Mouse (Mus musculus) heart, embryonic 16.5 days (tissue): ENCODE measurements around the gene Pip4k2b. TPM values are rescaled to one million over a fixed set of nuclear protein-coding genes. Genes with fewer than 3 reads are reported as not detected.
"Not testable (repeated sequence)": the region's sequence is repeated elsewhere in the genome, so short reads cannot be mapped to it uniquely, and the experiment has no call there.

Experiments
- ATAC-seq: fragments of 200-750 bp; cut with Nextera tagmentation; replicated peaks from 2 replicates; pipeline ENCODE4 v1.8.0; 2017; ENCODE audit warnings: moderate number of reproducible peaks; ENCODE audit not compliant: insufficient read depth, low FRiP score; ENCODE audit errors: extremely low read depth
- H3K27ac ChIP-seq: fragments of 300-500 bp; sonication (generic); 2 replicates; pipeline ENCODE4 v1.5.1; 2014; ENCODE audit warnings: mild to moderate bottlenecking, low read length, control low read depth, moderate library complexity
- H3K27me3 ChIP-seq: fragments of 300-500 bp; sonication (generic); 2 replicates; pipeline ENCODE4 v1.6.1; 2014; ENCODE audit warnings: low read length, mixed read lengths; ENCODE audit not compliant: control insufficient read depth, insufficient read depth
- H3K36me3 ChIP-seq: fragments of 300-500 bp; sonication (generic); 2 replicates; pipeline ENCODE4 v1.6.1; 2014; ENCODE audit not compliant: control insufficient read depth, insufficient read depth
- H3K4me1 ChIP-seq: fragments of 300-500 bp; sonication (generic); 2 replicates; pipeline ENCODE4 v1.6.1; 2014; ENCODE audit warnings: low read length, mixed read lengths; ENCODE audit not compliant: control insufficient read depth, insufficient read depth
- H3K4me2 ChIP-seq: fragments of 300-500 bp; sonication (generic); 2 replicates; pipeline ENCODE4 v1.6.1; 2014; ENCODE audit warnings: low read depth, mild to moderate bottlenecking, control low read depth, low read length
- H3K4me3 ChIP-seq: fragments of 300-500 bp; sonication (generic); 2 replicates; pipeline ENCODE4 v1.5.1; 2014; ENCODE audit warnings: mild to moderate bottlenecking, control low read depth, low read length
- H3K9ac ChIP-seq: fragments of 300-500 bp; sonication (generic); 2 replicates; pipeline ENCODE4 v1.6.1; 2014; ENCODE audit warnings: low read length, control low read depth
- H3K9me3 ChIP-seq: fragments of 300-500 bp; sonication (generic); replicated peaks from 2 replicates; pipeline ENCODE4 v1.6.1; 2016; ENCODE audit warnings: low read length; ENCODE audit not compliant: control insufficient read depth
- WGBS: fragments of 180-500 bp; shearing (Covaris S2); extraction: QIAGEN DNeasy Blood & Tissue Kit; methylation state at CpG from one replicate; pipeline ENCODE4 v1.1.7; 2014; 5-methylcytosine and 5-hydroxymethylcytosine counted together
- polyA plus RNA-seq: library from polyadenylated mRNA; unstranded; fragments of >200 nt; fragmentation: Nextera tagmentation; extraction: Ambion mirVana; gene quantifications from 2 replicates; pipeline ENCODE4 v1.2.1, GENCODE M21; 2015

The Pip4k2b gene
- 0.81 and 1.1 TPM in 2 replicates for polyA plus RNA-seq

DNA sequence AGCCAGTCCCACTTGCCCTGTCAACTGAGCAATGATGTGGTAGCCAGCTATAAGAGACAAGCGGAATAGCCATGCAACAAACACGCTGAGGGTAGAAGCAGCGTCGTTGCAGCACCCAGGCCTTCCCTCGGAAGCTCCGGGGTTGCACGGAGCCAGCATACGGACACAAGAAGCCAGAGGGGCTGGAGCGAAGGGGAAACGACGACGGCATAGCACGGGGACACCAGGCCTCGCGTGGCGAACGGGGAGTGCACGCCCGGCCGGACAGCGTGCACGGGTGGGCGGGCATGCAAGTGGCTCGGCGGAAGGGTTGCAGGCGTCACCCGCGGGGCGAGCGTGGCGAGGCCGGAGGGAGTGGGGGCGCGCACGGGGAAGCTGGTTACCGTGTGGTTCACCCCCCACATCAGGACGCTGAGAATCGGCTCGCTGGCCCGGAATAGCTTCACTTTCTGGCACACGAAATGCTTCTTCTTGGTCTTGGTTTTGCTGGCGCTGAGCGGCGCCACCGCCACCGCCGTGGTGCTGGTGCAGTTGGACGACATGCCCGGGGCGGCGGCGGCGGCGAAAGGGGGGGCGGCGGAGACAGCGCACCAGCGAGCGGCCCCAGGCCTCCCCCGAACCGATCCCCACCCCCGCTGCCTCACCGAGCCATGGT lies at the start of gene Pip4k2b:
Gene Pip4k2b, minus strand, starts transcription at position 642 of the 655 bp plus-strand sequence.
- Histone ChIP-seq H3K4me1 (peaks cover 20% of the 10 kb centered on the region), H3K27me3 (no peaks in the 10 kb centered on the region), H3K36me3 (peaks cover 15% of the 10 kb centered on the region), H3K4me2 (peak within 1 kb of the TSS; percentile 85), H3K27ac (peak within 1 kb of the TSS; percentile 97), H3K4me3 (peak within 1 kb of the TSS; percentile 85), H3K9ac (peak within 1 kb of the TSS; percentile 92), H3K9me3 (0 out of 2 replicates have a peak, but pooled peaks cover under 1% of the 10 kb centered on the region)
- ATAC-seq = peak; percentile 30
- 1% methylated on average over 58 of the region's 63 CpGs for WGBS

DNA sequence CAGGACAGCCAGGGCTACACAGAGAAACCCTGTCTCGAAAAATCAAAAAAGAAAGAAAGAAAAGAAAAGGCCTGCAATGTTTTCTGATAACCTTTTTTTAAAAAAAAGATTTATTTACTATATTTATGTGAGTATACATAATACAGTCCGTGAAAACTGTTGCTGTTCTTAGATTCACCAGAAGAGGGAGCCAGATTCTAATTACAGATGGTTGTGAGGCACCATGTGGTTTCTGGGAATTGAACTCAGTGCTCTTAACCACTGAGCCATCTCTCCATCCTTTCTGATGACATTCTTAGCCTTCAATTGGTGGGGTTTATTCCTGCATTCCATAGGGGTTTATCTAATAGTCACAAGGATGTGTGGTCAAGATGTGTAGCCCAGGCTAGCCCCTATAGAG lies 48.7 kb upstream of the Pip4k2b start:
- Histone ChIP-seq H3K4me1 (0 out of 2 replicates have a peak, but pooled peaks cover under 1% of the 10 kb centered on the region), H3K27me3 (no peaks in the 10 kb centered on the region), H3K9me3 (no peaks in the 10 kb centered on the region; the same call in 1 of the 2 replicates), H3K4me3 (no peak overlapping the region), H3K27ac (no peak overlapping the region), H3K9ac (no peak overlapping the region), H3K4me2 (no peak overlapping the region), H3K36me3 (no peaks in the 10 kb centered on the region)
- 9% methylated on average over 2 of the region's 2 CpGs for WGBS
- no peak for ATAC-seq

DNA sequence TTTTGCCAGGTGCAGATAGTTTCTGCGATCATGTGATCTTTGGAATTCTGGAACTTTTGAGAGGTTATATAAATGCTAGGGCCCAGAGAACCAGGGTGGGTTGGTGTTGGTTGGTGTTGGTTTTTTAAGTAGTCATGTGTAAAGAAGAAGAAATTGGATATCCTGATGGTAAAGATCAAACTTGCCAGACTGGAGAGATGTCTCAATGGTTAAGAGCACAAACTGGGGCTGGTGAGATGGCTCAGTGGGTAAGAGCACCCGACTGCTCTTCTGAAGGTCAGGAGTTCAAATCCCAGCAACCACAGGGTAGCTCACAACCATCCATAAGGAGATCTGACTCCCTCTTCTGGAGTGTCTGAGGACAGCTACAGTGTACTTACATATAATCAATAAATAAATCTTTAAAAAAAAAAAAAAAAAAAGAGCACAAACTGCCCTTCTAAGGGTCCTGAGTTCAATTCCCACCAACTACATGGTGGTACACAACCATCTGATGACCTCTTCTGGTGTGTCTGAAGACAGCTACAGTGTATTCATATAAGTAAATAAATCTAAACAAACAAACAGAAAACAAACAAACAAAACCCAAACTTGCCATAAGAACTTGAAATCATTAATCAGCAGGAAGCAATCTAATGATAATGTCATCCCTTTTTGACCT lies 46.4 kb upstream of the Pip4k2b start:
- not testable (repeated sequence) for H3K9ac ChIP-seq, H3K36me3 ChIP-seq, H3K27me3 ChIP-seq, H3K4me2 ChIP-seq, H3K4me1 ChIP-seq, H3K9me3 ChIP-seq, H3K4me3 ChIP-seq, H3K27ac ChIP-seq, ATAC-seq
- 75% methylated on average over 2 of the region's 2 CpGs for WGBS

DNA sequence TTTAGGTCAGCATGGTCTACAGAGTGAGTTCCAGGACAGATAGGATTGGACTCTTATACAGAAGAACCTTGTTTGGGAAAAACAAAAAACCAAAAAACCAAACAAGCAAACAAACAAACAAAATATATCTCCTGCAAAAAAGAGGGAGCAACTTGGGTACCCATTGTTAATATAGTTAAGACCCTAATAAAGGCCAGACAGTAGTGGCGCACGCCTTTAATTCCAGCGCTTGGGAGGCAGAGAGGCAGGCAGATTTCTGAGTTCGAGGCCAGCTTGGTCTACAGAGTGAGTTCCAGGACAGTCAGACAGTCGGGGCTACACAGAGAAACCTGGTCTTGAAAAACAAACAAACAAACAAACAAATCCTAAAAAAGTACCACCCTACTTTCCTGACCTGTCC lies 45.2 kb upstream of the Pip4k2b start:
- Histone ChIP-seq H3K9ac (no peak overlapping the region), H3K9me3 (no peaks in the 10 kb centered on the region; the same call in 1 of the 2 replicates), H3K4me1 (no peaks in the 10 kb centered on the region), H3K27me3 (no peaks in the 10 kb centered on the region), H3K4me2 (no peak overlapping the region), H3K27ac (no peak overlapping the region), H3K36me3 (no peaks in the 10 kb centered on the region), H3K4me3 (no peak overlapping the region)
- WGBS = 81% methylated on average over 5 of the region's 5 CpGs
- ATAC-seq = no peak

DNA sequence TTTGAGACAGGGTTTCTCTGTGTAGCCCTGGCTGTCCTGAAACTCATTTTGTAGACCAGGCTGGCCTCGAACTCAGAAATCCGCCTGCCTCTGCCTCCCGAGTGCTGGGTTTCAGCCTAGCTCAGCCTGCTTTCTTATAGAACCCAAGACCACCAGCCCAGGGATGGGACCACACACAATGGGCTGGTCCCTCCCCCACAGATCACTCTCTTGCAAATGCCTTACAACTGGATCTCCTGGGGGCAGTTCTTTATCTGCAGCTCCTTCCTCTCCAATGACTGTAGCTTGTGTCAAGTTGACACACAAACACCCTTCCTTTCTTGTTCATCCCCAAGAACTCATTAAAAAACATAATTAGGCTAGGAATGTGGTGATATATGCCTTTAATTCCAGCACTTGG lies 43.5 kb upstream of the Pip4k2b start:
- Histone ChIP-seq H3K9me3 (no peaks in the 10 kb centered on the region), H3K4me2 (no peak overlapping the region), H3K4me1 (peaks cover 3% of the 10 kb centered on the region; the same call in 1 of the 2 replicates), H3K9ac (no peak overlapping the region), H3K27ac (no peak overlapping the region), H3K4me3 (no peak overlapping the region), H3K36me3 (no peaks in the 10 kb centered on the region), H3K27me3 (no peaks in the 10 kb centered on the region)
- WGBS = 90% methylated on average over 3 of the region's 3 CpGs
- no peak for ATAC-seq

DNA sequence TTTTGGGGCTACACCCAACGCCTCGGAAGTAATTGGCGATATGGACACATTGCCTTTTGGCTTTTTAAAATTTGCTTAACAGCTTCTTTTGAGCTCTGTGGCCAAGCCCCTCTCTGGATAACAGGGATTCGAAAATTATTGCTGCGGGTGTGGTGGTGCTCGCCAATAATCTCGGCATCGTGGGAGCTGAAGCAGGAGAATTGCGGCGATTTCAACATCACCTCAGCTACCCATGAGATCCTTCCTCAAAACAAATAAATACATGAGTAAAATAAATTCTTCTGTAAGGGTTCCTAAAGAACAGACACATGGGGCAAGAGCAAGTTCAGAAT lies 38.0 kb upstream of the Pip4k2b start:
- Histone ChIP-seq H3K27ac (peak overlapping the region; percentile 72), H3K27me3 (no peaks in the 10 kb centered on the region), H3K4me1 (peaks cover 18% of the 10 kb centered on the region), H3K9ac (peak overlapping the region; percentile 86), H3K9me3 (no peaks in the 10 kb centered on the region; the same call in 1 of the 2 replicates), H3K4me3 (peak overlapping the region; percentile 94), H3K4me2 (peak overlapping the region; percentile 76), H3K36me3 (peaks cover 30% of the 10 kb centered on the region)
- WGBS = under 1% methylated on average over 10 of the region's 10 CpGs
- ATAC-seq = peak; percentile 6; the same call in 1 of the 2 replicates

DNA sequence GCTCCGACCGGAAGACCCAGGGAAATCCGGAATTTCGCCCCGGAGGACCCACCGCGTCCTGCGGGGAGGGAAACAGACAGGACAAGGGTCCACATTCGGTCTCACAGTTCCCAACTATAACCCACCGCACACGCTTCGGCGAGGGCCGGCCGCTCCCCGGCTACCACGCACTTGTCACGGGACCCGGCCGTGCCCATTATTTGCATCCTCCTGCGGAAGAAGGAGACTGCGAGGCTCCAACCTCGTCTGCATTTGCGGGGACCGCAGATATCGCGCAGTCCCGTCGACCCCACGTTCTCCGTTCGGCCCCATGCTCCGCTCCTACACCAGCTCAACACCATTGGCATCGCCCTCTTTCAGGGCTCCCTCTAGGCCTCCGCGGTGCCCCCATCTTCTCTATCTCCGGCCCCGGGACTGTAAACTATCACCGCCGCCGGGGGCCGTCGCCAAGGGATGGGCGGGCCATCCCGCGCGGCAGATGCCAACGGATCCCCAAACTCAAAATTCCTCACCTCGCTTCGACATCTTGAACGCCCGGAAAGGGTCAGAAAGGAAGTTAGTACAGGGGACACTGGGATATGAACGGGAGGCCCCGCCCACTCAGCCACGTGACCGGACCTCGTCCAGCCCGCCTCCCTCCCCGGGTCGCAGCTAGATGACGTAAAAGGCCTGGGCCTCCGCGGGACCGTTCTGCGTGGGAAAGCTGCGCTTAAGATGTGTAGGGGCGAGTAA lies 37.5 kb upstream of the Pip4k2b start, which contains the start of gene Rpl23:
Gene Rpl23, minus strand, starts transcription at position 606 of the 732 bp plus-strand sequence.
- H3K4me3 ChIP-seq = peak within 1 kb of the TSS; percentile 94
- ATAC-seq = peak; percentile 94
- WGBS = under 1% methylated on average over 67 of the region's 67 CpGs
- H3K27ac ChIP-seq = peak within 1 kb of the TSS; percentile 80
- no peaks in the 10 kb centered on the region; the same call in 1 of the 2 replicates for H3K9me3 ChIP-seq
- peak within 1 kb of the TSS; percentile 97 for H3K9ac ChIP-seq
- no peaks in the 10 kb centered on the region for H3K27me3 ChIP-seq
- H3K4me1 ChIP-seq = peaks cover 18% of the 10 kb centered on the region
- peak within 1 kb of the TSS; percentile 86 for H3K4me2 ChIP-seq
- H3K36me3 ChIP-seq = peaks cover 36% of the 10 kb centered on the region

DNA sequence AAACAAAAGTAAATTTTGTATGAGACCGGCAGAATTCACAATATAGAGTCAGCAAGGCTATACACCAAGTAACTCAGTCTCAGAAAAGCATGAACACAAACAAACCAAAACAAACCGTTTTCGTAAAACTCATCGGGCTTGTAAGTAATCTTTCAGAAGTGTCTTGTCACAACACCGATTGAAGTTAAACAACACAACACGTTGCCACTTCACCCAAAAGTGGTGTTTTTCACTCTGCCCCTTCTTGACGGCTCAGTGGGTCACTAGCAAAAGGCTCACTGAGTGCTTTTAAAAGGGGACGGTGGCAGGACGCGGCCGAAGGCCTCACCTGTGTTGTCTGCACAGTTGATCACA lies 37.0 kb upstream of the Pip4k2b start:
- H3K4me2 ChIP-seq = peak overlapping the region; percentile 86
- H3K4me3 ChIP-seq = peak overlapping the region; percentile 94
- peak overlapping the region; percentile 97 for H3K9ac ChIP-seq
- peak; percentile 8; the same call in 1 of the 2 replicates for ATAC-seq
- H3K4me1 ChIP-seq = peaks cover 18% of the 10 kb centered on the region
- H3K27ac ChIP-seq = peak overlapping the region; percentile 80
- no peaks in the 10 kb centered on the region for H3K27me3 ChIP-seq
- H3K36me3 ChIP-seq = peaks cover 41% of the 10 kb centered on the region
- H3K9me3 ChIP-seq = no peaks in the 10 kb centered on the region; the same call in 1 of the 2 replicates
- 1% methylated on average over 11 of the region's 11 CpGs for whole genome bisulfite sequencing
